Mouse (Mus musculus) gastrocnemius, postnatal 25 days (tissue): Measurements from ENCODE around the gene Tchh. TPM values are rescaled to one million over a fixed set of nuclear protein-coding genes. Genes with fewer than 3 reads are reported as not detected.
"Not testable (repeated sequence)": the region's sequence is repeated elsewhere in the genome, so short reads cannot be mapped to it uniquely, and the experiment has no call there.

Experiments
- DNase-seq: peaks from one replicate; pipeline ENCODE4 v3.0.0; 2022
- microRNA-seq, 2 experiments: library from miRNA; unstranded; fragments of <30 nt; microRNA quantifications; one replicate each; pipeline ENCODE4 v1.2.0; 2021; ENCODE audit warnings: borderline replicate concordance in 2 of 2
- total RNA-seq, 2 experiments: library from RNA; stranded (reverse); gene quantifications; 1 replicate in 1 of 2; 2 replicates in 1 of 2; pipeline ENCODE4 v1.2.3; 2021

Gene Tchh
- total RNA-seq, 2 experiments from 2014 or later, result 0.05 TPM; not detected in 1

DNA sequence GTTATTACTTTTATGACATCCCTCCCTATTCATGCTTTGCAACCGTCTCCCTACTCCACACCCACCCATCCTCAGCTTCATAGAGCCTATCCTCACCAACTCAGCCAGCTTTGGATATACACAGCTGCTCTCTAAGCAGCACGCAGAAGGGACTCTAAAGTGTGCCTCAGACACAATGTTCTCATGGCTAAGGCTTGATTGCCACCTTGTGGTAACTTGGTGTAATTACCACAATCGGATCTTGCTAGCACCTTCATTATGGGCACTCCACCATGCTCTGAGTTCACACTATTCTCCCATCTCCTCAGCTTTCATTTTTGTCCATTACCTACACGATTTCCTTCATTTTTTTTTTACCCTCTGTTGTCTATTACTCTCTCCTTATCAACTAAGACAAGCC lies 51.9 kb downstream of the Tchh start:
- DNase-seq, result peak; percentile 5

- DNase-seq, result not testable (repeated sequence)
These were observed 52.6 kb downstream of the Tchh start for GRCm38 (mm10) chr3:93494774-93495173.

DNA sequence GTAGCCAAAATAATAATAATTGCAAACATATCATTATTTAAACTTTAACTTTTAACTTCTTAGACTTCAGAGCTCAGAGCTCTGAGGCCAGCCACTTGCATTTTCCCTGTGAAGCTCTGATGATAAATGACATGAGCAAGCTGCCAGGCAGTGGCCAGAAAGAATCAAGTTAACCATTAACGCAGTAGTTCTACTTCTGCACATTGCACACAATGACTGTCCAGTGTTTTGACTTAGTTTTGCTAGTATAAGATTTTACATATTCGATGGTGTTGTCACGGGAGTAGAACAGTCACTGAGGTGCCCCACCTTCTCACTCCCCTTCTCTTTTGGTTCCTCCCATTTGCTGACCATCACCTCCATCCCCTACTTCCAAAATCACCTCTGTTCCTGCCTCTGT lies 55.0 kb downstream of the Tchh start:
- DNase-seq, result no peak

Small RNAs within 50 kb of the gene (microRNA-seq; reads per million reads assigned to microRNA genes)
- 0 reads per million in 2 experiments for gene Gm22752

Other genes with a start within 250 kb of the Tchh start
- gene Flg2, start 245.1 kb upstream of the Tchh start, total RNA-seq, result not detected
- gene Flg, start 168.8 kb upstream of the Tchh start, total RNA-seq, result not detected
- not detected for gene Hrnr, start 122.6 kb upstream of the Tchh start, total RNA-seq
- gene Rptn, start 48.6 kb upstream of the Tchh start, total RNA-seq, result not detected
- not detected for gene Tchhl1, start 26.4 kb downstream of the Tchh start, total RNA-seq
- gene S100a11, start 78.2 kb downstream of the Tchh start, total RNA-seq, result 10 to 100 TPM; 50.6 to 90.7 TPM
- 10 to 100 TPM; 63.9 to 85.7 TPM for gene S100a10, start 112.8 kb downstream of the Tchh start, total RNA-seq
- not detected for gene Tdpoz2, start 210.4 kb downstream of the Tchh start, total RNA-seq
- gene Tdpoz1, start 234.0 kb downstream of the Tchh start, total RNA-seq, result not detected